Mouse (Mus musculus): ENCODE measurements around the gene Bhlhe23. TPM values are rescaled to one million over a fixed set of nuclear protein-coding genes. Genes with fewer than 3 reads are reported as not detected.
A peak's percentile ranks its signal among the peaks of the same experiment; 100 is the strongest.

Bhlhe23 gene
- not detected for total RNA-seq (2021)
- long read RNA-seq, experiment 1, result 0 reads
- long read RNA-seq, experiment 2, result 0 reads

GRCm38 (mm10) chr2:180776793-180777192 lies at the start of gene Bhlhe23:
Gene Bhlhe23, minus strand, starts transcription at chr2:180776900.
- intact Hi-C loops (cut with DNase I), result loop anchor here (2.0 to 10.0 kb wide), 2 partner anchors 194 to 502 kb away; partner anchors contain the start of gene Cables2
- DNase-seq (ENCODE audit: low spot score in 2 of 2), result no peak

- DNase-seq (ENCODE audit: low spot score in 2 of 2), result peak; percentile 83 to 87
- intact Hi-C loops (cut with DNase I), result loop anchor here (2.0 kb wide), 1 partner anchor 65 kb away; no protein-coding TSS in a partner anchor
Observed at GRCm38 (mm10) chr2:180825147-180825941, 48.6 kb upstream of the Bhlhe23 start.

- DNase-seq (ENCODE audit: low spot score in 2 of 2), result peak; percentile 46 to 53
- intact Hi-C loops (cut with DNase I), result loop anchor here (2.0 to 5.0 kb wide), 2 partner anchors 37 to 66 kb away; no protein-coding TSS in a partner anchor
Observed at GRCm38 (mm10) chr2:180824724-180825123, 48.0 kb upstream of the Bhlhe23 start.

- DNase-seq (ENCODE audit: low spot score in 2 of 2), result peak; percentile 48 to 67
- intact Hi-C loops (cut with DNase I), result loop anchor here (2.0 to 5.0 kb wide), 2 partner anchors 37 to 67 kb away; no protein-coding TSS in a partner anchor
Observed at GRCm38 (mm10) chr2:180824061-180824460, 47.4 kb upstream of the Bhlhe23 start.

- DNase-seq (ENCODE audit: low spot score in 2 of 2), result peak; percentile 75 to 91
- intact Hi-C loops (cut with DNase I), result loop anchor here (2.0 to 5.0 kb wide), 2 partner anchors 16 to 35 kb away; no protein-coding TSS in a partner anchor
Observed at GRCm38 (mm10) chr2:180822476-180822875, 45.8 kb upstream of the Bhlhe23 start.

GRCm38 (mm10) chr2:180819504-180819903 lies 42.8 kb upstream of the Bhlhe23 start:
- DNase-seq (ENCODE audit: low spot score in 2 of 2), result no peak
- intact Hi-C loops (cut with DNase I), result no loop called here

GRCm38 (mm10) chr2:180816440-180817065 lies 39.9 kb upstream of the Bhlhe23 start:
- intact Hi-C loops (cut with DNase I), result no loop called here
- no peak for DNase-seq (ENCODE audit: low spot score in 2 of 2)

- DNase-seq (ENCODE audit: low spot score in 2 of 2), result no peak
- intact Hi-C loops (cut with DNase I), result no loop called here
Observed at GRCm38 (mm10) chr2:180813982-180814568, 37.4 kb upstream of the Bhlhe23 start.

GRCm38 (mm10) chr2:180811002-180811401 lies 34.3 kb upstream of the Bhlhe23 start:
- intact Hi-C loops (cut with DNase I), result no loop called here

GRCm38 (mm10) chr2:180809510-180809909 lies 32.8 kb upstream of the Bhlhe23 start:
- intact Hi-C loops (cut with DNase I), result loop anchor here (5.0 kb wide), 2 partner anchors 88 to 263 kb away; no protein-coding TSS in a partner anchor

More at GRCm38 (mm10) chr2:180811002-180811401, 34.3 kb upstream of the Bhlhe23 start:
- DNase-seq (ENCODE audit: low spot score in 2 of 2), result no peak

GRCm38 (mm10) chr2:180805966-180806365 lies 29.3 kb upstream of the Bhlhe23 start:
- DNase-seq (ENCODE audit: low spot score in 2 of 2), result peak; percentile 75 to 86
- intact Hi-C loops (cut with DNase I), result loop anchor here (2.0 to 5.0 kb wide), 3 partner anchors 17 to 266 kb away; no protein-coding TSS in a partner anchor

More at GRCm38 (mm10) chr2:180809510-180809909, 32.8 kb upstream of the Bhlhe23 start:
- DNase-seq (ENCODE audit: low spot score in 2 of 2), result no peak

- intact Hi-C loops (cut with DNase I), result no loop called here
- DNase-seq (ENCODE audit: low spot score in 2 of 2), result peak in 1 of 2 experiments; percentile 26
Observed at GRCm38 (mm10) chr2:180796008-180796407, 19.3 kb upstream of the Bhlhe23 start.

- DNase-seq (ENCODE audit: low spot score in 2 of 2), result no peak
- intact Hi-C loops (cut with DNase I), result no loop called here
Observed at GRCm38 (mm10) chr2:180795597-180795996, 18.9 kb upstream of the Bhlhe23 start.

- DNase-seq (ENCODE audit: low spot score in 2 of 2), result no peak
- intact Hi-C loops (cut with DNase I), result no loop called here
Observed at GRCm38 (mm10) chr2:180794422-180794821, 17.7 kb upstream of the Bhlhe23 start.

GRCm38 (mm10) chr2:180791674-180792073 lies 15.0 kb upstream of the Bhlhe23 start:
- peak; percentile 74 to 84 for DNase-seq (ENCODE audit: low spot score in 2 of 2)
- intact Hi-C loops (cut with DNase I), result no loop called here

GRCm38 (mm10) chr2:180788843-180789242 lies 12.1 kb upstream of the Bhlhe23 start:
- intact Hi-C loops (cut with DNase I), result loop anchor here (5.0 kb wide), 2 partner anchors 33 to 103 kb away; no protein-coding TSS in a partner anchor
- peak; percentile 29 to 60 for DNase-seq (ENCODE audit: low spot score in 2 of 2)

- no peak for DNase-seq (ENCODE audit: low spot score in 2 of 2)
- intact Hi-C loops (cut with DNase I), result loop anchor here (5.0 kb wide), 2 partner anchors 34 to 104 kb away; no protein-coding TSS in a partner anchor
Observed at GRCm38 (mm10) chr2:180788386-180788785, 11.7 kb upstream of the Bhlhe23 start.

GRCm38 (mm10) chr2:180787566-180788232 lies 11.0 kb upstream of the Bhlhe23 start:
- no peak for DNase-seq (ENCODE audit: low spot score in 2 of 2)
- intact Hi-C loops (cut with DNase I), result loop anchor here (5.0 kb wide), 2 partner anchors 35 to 105 kb away; no protein-coding TSS in a partner anchor

GRCm38 (mm10) chr2:180786732-180787131 lies 10.0 kb upstream of the Bhlhe23 start:
- intact Hi-C loops (cut with DNase I), result loop anchor here (5.0 kb wide), 2 partner anchors 36 to 106 kb away; no protein-coding TSS in a partner anchor
- DNase-seq (ENCODE audit: low spot score in 2 of 2), result peak in 1 of 2 experiments; percentile 53

All from left cerebral cortex, postnatal 14 days (tissue).